Mouse (Mus musculus): ENCODE data around the gene Slc17a7. TPM values are rescaled to one million over a fixed set of nuclear protein-coding genes. Genes with fewer than 3 reads are reported as not detected.
"Not testable (repeated sequence)": the region's sequence is repeated elsewhere in the genome, so short reads cannot be mapped to it uniquely, and the experiment has no call there.

The Slc17a7 gene
- polyA plus RNA-seq, 1 experiment, result 2.0 TPM

DNA sequence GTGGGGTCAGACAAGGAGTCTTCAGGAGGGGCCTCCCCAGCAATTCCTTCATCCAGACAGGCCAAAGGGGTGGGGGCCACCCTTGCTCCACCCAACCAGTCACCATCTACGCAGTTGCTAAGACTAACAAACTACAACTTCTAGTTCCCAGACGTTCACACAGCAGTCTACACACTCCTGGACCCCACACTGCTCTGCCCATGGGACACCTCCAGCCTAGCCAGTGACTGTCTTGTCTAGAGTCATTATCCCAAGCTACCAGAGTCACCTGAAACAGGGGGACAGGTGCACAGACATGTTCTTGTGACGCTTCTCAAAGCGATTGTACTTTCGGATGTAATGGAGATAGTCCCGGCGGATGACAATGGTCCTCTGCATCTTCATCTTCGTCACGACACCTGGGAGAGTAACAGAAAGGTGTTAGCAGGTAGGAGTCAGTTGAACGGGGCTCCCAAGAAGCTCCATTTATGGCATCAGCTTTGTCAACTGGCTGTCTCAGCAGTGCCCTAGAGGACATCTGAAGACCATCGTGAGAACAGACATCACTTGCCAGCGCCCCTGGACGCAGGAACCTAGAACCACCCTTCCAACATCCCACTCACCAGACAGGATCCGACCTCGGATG, 41.1 kb upstream of the Slc17a7 start:
- Histone ChIP-seq H3K4me3 (ENCODE audit: control insufficient read depth, insufficient read depth, low read length) (peak overlapping the region; percentile 79), H3K36me3 (ENCODE audit: control insufficient read depth, insufficient read depth, low read length) (peaks cover 37% of the 10 kb centered on the region), H3K4me1 (replicated peaks; ENCODE audit: control insufficient read depth, insufficient read depth, low read length) (peaks cover 60% of the 10 kb centered on the region), H3K27ac (ENCODE audit: control insufficient read depth, insufficient read depth, low read length) (peak overlapping the region; percentile 97), H3K27me3 (ENCODE audit: control insufficient read depth, insufficient read depth, low read length) (no peaks in the 10 kb centered on the region)
- DNase-seq, result no peak
- WGBS, result 76% methylated on average over 15 of the region's 15 CpGs
- TF ChIP-seq POLR2A (IDR thresholded peaks at IDR 0.05; ENCODE audit: control insufficient read depth, extremely low read depth, insufficient read depth, low read length, poor library complexity) (no peak), CTCF (IDR thresholded peaks at IDR 0.05; ENCODE audit: borderline replicate concordance, control insufficient read depth, extremely low read depth, insufficient read depth, low read length, poor library complexity) (no peak)

DNA sequence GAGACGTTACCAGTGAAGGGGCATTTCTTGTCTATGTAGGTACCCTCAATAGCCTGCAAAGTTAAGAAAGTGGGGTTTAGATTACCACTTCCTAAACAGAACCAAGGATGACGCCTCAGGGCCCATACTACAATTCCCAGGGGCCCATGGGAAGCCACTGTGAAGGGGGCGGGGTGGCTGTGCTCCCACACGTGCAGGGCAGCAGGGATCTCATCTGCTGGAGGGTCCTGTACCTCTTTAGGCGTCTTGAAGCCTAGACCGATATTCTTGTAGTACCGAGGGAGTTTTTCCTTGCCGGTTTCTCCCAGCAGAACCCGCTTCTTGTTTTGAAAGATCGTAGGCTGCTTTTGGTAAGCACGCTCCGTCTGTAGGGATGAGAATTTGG, 40.6 kb upstream of the Slc17a7 start:
- DNase-seq, result no peak
- TF ChIP-seq CTCF (IDR thresholded peaks at IDR 0.05; ENCODE audit: borderline replicate concordance, control insufficient read depth, extremely low read depth, insufficient read depth, low read length, poor library complexity) (no peak), POLR2A (IDR thresholded peaks at IDR 0.05; ENCODE audit: control insufficient read depth, extremely low read depth, insufficient read depth, low read length, poor library complexity) (no peak)
- H3K27me3 ChIP-seq (ENCODE audit: control insufficient read depth, insufficient read depth, low read length), result no peaks in the 10 kb centered on the region
- H3K36me3 ChIP-seq (ENCODE audit: control insufficient read depth, insufficient read depth, low read length), result peaks cover 37% of the 10 kb centered on the region
- H3K4me3 ChIP-seq (ENCODE audit: control insufficient read depth, insufficient read depth, low read length), result peak overlapping the region; percentile 79
- 12% methylated on average over 12 of the region's 12 CpGs for WGBS
- H3K27ac ChIP-seq (ENCODE audit: control insufficient read depth, insufficient read depth, low read length), result peak overlapping the region; percentile 97
- peaks cover 60% of the 10 kb centered on the region for H3K4me1 ChIP-seq (replicated peaks; ENCODE audit: control insufficient read depth, insufficient read depth, low read length)

DNA sequence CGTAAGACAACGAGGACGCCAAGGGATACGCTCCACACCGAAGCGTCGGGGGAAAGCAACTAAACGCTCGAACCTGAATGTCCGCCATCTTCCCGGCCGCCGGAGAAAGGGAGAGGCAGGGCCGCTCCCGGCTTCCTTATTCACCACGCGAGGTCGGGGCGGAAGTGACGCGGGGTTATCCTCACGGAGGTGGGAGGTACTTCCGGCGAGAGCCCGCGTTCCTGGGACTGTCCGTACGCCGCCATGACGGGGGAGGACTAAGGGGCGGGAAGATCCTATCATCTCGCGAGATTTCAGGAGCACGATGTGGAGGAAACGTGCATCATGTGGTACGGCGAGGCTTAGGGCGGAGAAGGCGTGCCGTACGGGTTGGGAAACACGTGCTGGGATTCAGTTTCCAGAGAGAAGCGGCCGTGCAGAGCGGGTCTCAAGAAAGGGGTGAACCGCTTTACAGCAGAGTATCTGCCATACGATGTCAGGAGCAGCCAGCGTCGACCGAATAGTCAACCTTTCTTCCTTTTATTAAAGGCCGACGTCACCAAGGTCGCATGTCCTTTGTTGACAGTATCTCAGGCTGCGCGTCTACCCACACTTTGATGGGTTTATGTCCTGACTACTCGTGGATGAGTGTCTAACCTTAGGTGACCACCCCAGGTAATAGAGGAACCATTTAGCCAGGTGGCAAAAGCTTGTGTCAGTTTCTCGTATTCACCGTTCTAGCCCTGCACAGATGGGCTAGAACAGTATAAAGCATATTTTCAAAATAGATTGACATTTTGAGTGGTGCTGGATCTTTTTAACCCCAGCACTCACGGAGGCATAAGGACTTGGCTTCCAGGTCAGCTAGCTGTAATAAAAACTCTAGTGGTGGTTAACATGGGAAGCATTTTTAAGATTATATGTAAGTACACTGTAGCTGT, 39.3 kb upstream of the Slc17a7 start, which contains the start of gene Rps11:
Gene Rps11 (minus strand): TSS at position 216 of the 920 bp plus-strand sequence.
- Histone ChIP-seq H3K27ac (ENCODE audit: control insufficient read depth, insufficient read depth, low read length) (peak within 1 kb of the TSS; percentile 97), H3K36me3 (ENCODE audit: control insufficient read depth, insufficient read depth, low read length) (peaks cover 37% of the 10 kb centered on the region), H3K27me3 (ENCODE audit: control insufficient read depth, insufficient read depth, low read length) (no peaks in the 10 kb centered on the region), H3K4me1 (replicated peaks; ENCODE audit: control insufficient read depth, insufficient read depth, low read length) (peaks cover 60% of the 10 kb centered on the region), H3K4me3 (ENCODE audit: control insufficient read depth, insufficient read depth, low read length) (peak within 1 kb of the TSS; percentile 79)
- WGBS, result 2% methylated on average over 59 of the region's 59 CpGs
- peak; percentile 65; the same call in 1 of the 2 replicates for TF ChIP-seq CTCF (IDR thresholded peaks at IDR 0.05; ENCODE audit: borderline replicate concordance, control insufficient read depth, extremely low read depth, insufficient read depth, low read length, poor library complexity)
- peak; percentile 85 for TF ChIP-seq POLR2A (IDR thresholded peaks at IDR 0.05; ENCODE audit: control insufficient read depth, extremely low read depth, insufficient read depth, low read length, poor library complexity)
- peak; percentile 98 for DNase-seq

DNA sequence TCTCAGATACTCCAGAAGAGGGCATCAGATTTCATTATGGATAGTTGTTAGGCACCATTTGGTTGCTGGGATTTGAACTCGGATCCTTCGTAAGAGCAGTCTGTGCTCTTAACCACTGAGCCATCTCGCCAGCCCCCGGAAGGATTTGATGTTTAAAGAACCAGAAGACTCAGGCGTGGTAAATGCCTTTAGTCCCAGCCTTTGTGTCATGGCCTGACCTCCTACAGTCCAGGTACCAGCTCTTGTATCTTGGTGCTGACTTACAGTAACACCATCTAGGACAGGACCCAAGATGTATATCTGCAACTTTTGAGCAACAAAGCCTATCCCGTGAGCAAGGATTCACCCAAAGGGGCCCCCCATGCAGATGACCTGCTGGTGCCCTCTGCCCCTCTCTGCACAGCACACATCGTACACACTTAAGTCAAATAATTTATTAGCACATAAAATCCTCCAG, 38.6 kb upstream of the Slc17a7 start:
- Histone ChIP-seq H3K36me3 (ENCODE audit: control insufficient read depth, insufficient read depth, low read length) (peaks cover 37% of the 10 kb centered on the region), H3K27me3 (ENCODE audit: control insufficient read depth, insufficient read depth, low read length) (no peaks in the 10 kb centered on the region), H3K4me3 (ENCODE audit: control insufficient read depth, insufficient read depth, low read length) (no peak overlapping the region), H3K27ac (ENCODE audit: control insufficient read depth, insufficient read depth, low read length) (no peak overlapping the region), H3K4me1 (replicated peaks; ENCODE audit: control insufficient read depth, insufficient read depth, low read length) (peaks cover 56% of the 10 kb centered on the region)
- TF ChIP-seq CTCF (IDR thresholded peaks at IDR 0.05; ENCODE audit: borderline replicate concordance, control insufficient read depth, extremely low read depth, insufficient read depth, low read length, poor library complexity) (no peak), POLR2A (IDR thresholded peaks at IDR 0.05; ENCODE audit: control insufficient read depth, extremely low read depth, insufficient read depth, low read length, poor library complexity) (no peak)
- WGBS, result 76% methylated on average over 7 of the region's 7 CpGs
- DNase-seq, result no peak

DNA sequence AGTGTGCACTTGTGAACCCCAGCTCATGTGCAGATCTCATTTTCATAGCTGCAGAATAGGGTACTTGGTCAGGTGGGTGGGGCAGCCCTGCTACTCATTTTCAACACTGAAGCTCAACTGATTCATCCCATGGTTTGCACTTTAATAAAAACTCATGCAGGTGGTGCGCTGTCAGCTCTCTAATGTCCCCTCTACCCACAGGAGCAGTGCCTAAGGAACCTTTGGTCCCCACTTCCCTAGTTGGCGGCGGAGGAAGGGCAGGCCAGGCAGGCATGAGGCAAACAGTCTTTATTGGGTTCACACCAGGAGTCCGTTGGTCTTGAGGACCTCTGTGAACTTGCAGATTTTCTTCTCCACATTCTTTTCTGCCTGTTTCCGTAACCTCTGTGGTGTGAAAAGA, 38.1 kb upstream of the Slc17a7 start:
- not testable (repeated sequence) for H3K27ac ChIP-seq (ENCODE audit: control insufficient read depth, insufficient read depth, low read length); DNase-seq; H3K27me3 ChIP-seq (ENCODE audit: control insufficient read depth, insufficient read depth, low read length); H3K4me3 ChIP-seq (ENCODE audit: control insufficient read depth, insufficient read depth, low read length)
- Histone ChIP-seq H3K36me3 (ENCODE audit: control insufficient read depth, insufficient read depth, low read length) (peaks cover 37% of the 10 kb centered on the region), H3K4me1 (replicated peaks; ENCODE audit: control insufficient read depth, insufficient read depth, low read length) (peaks cover 51% of the 10 kb centered on the region)
- WGBS, result 90% methylated on average over 5 of the region's 5 CpGs

DNA sequence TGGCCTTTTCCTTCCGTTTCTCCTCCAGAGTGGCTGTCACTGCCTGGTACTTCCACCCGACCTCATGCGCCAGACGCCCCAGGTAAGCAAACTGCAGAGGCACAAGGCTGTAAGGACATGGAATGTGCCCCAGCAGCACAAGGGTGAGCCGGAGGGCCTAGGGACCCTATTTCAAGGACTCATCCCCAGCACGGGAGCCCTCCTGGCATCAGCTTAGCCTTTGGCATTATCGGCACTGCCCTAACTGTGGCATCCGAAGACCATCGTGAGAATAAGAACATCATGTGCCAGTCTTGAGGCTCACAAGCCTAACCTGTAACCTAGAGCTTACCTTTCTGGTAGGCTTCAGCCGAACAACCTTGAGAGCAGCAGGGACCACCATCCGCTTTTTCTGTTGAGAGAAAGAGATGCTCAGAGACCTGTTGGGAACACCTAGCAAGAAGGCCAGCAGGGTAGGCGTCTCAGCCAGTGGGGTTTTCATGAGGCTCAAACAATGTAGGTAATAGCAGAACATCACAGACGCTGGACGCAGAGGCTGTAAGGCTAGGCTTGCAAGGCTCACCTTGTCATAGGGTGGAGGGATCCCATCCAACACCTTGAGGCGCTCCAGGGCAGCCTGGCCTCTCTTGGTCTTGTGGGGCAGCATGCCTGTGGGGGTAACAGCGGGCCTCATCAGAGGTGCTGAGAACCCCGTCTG, 37.5 kb upstream of the Slc17a7 start:
- Histone ChIP-seq H3K4me3 (ENCODE audit: control insufficient read depth, insufficient read depth, low read length) (no peak overlapping the region), H3K27ac (ENCODE audit: control insufficient read depth, insufficient read depth, low read length) (no peak overlapping the region), H3K36me3 (ENCODE audit: control insufficient read depth, insufficient read depth, low read length) (peaks cover 37% of the 10 kb centered on the region), H3K27me3 (ENCODE audit: control insufficient read depth, insufficient read depth, low read length) (no peaks in the 10 kb centered on the region), H3K4me1 (replicated peaks; ENCODE audit: control insufficient read depth, insufficient read depth, low read length) (peaks cover 49% of the 10 kb centered on the region)
- WGBS, result 92% methylated on average over 17 of the region's 17 CpGs
- no peak for DNase-seq
- TF ChIP-seq CTCF (IDR thresholded peaks at IDR 0.05; ENCODE audit: borderline replicate concordance, control insufficient read depth, extremely low read depth, insufficient read depth, low read length, poor library complexity) (no peak), POLR2A (IDR thresholded peaks at IDR 0.05; ENCODE audit: control insufficient read depth, extremely low read depth, insufficient read depth, low read length, poor library complexity) (no peak)
